Comparison of ENCODE assay signal across 23 mouse cellular contexts in genomic region chr16:73015976-73016375, GRCm38 (mm10).
DNase-seq lines count a peak whose midpoint lies in the region; ATAC-seq lines count a peak whose summit lies in the region.
"Had no signal": no experiment of that assay in that cellular context is flagged by ENCODE, and none has a peak within 500 bp of the region (broad histone marks: within the 10 kb centered on the region; RNA-seq: fewer than 3 reads in every experiment).

No protein-coding gene starts in this region.

- no peak for ATAC-seq in heart, embryonic 11.5 days (replicated peaks; ENCODE audit: insufficient number of reproducible peaks, low FRiP score, low TSS enrichment)
- no peak for ATAC-seq in lung, embryonic 15.5 days (ENCODE audit: borderline replicate concordance, extremely low read depth, low FRiP score, low TSS enrichment)
- no peak for ATAC-seq in midbrain, embryonic 11.5 days (ENCODE audit: low FRiP score)
- ATAC-seq: inflammation-experienced regulatory T-cells, adult 6 months; liver, embryonic 12.5 days had no signal

- H3K27ac ChIP-seq in heart, embryonic 11.5 days (ENCODE audit: low read depth, low read length) = no peak overlapping the region
- H3K27ac ChIP-seq in lung, embryonic 15.5 days = peak overlapping the region; percentile 52; the same call in 1 of the 2 replicates
- H3K27ac ChIP-seq in limb, embryonic 10.5 days = 0 out of 2 replicates have a peak overlapping the region, but pooled peaks have one; percentile 36
- H3K27ac ChIP-seq in midbrain, embryonic 11.5 days (ENCODE audit: low read depth, low read length) = no peak overlapping the region
- H3K27ac ChIP-seq: hindbrain, embryonic 12.5 days; left cerebral cortex, adult 2 months; liver, embryonic 12.5 days; midbrain, embryonic 10.5 days had no signal

- H3K27me3 ChIP-seq in heart, embryonic 11.5 days (ENCODE audit: control insufficient read depth, insufficient read depth, low read length) = no peaks in the 10 kb centered on the region
- no peaks in the 10 kb centered on the region for H3K27me3 ChIP-seq in lung, embryonic 15.5 days
- H3K27me3 ChIP-seq in limb, embryonic 10.5 days (ENCODE audit: low read depth, poor library complexity, severe bottlenecking) = no peaks in the 10 kb centered on the region
- H3K27me3 ChIP-seq in midbrain, embryonic 11.5 days (ENCODE audit: control insufficient read depth, insufficient read depth, low read length) = no peaks in the 10 kb centered on the region
- H3K27me3 ChIP-seq: hindbrain, embryonic 12.5 days; liver, embryonic 12.5 days had no signal

- H3K9ac ChIP-seq in heart, embryonic 11.5 days (ENCODE audit: low read depth, low read length) = no peak overlapping the region
- no peak overlapping the region for H3K9ac ChIP-seq in lung, embryonic 15.5 days
- H3K9ac ChIP-seq in midbrain, embryonic 11.5 days (ENCODE audit: low read length) = no peak overlapping the region
- H3K9ac ChIP-seq: hindbrain, embryonic 12.5 days; liver, embryonic 12.5 days had no signal

- WGBS in heart, embryonic 11.5 days (ENCODE audit: insufficient replicate concordance) = 43% methylated on average over 4 of the region's 4 CpGs
- 57% methylated on average over 4 of the region's 4 CpGs for WGBS in lung, embryonic 15.5 days
- WGBS in limb, embryonic 10.5 days = 71% methylated on average over 4 of the region's 4 CpGs
- 89% methylated on average over 4 of the region's 4 CpGs for WGBS in midbrain, embryonic 11.5 days

- no peaks in the 10 kb centered on the region for H3K9me3 ChIP-seq in heart, embryonic 11.5 days (replicated peaks; ENCODE audit: control insufficient read depth, low read length)
- H3K9me3 ChIP-seq in lung, embryonic 15.5 days = no peaks in the 10 kb centered on the region
- no peaks in the 10 kb centered on the region for H3K9me3 ChIP-seq in limb, embryonic 10.5 days (replicated peaks)
- no peaks in the 10 kb centered on the region for H3K9me3 ChIP-seq in midbrain, embryonic 11.5 days (ENCODE audit: control insufficient read depth, low read length)
- H3K9me3 ChIP-seq: hindbrain, embryonic 12.5 days; liver, embryonic 12.5 days; midbrain, embryonic 10.5 days had no signal

- H3K4me3 ChIP-seq in heart, embryonic 11.5 days (ENCODE audit: low read depth, low read length) = no peak overlapping the region
- no peak overlapping the region for H3K4me3 ChIP-seq in lung, embryonic 15.5 days
- H3K4me3 ChIP-seq in limb, embryonic 10.5 days = no peak overlapping the region
- H3K4me3 ChIP-seq in midbrain, embryonic 11.5 days (ENCODE audit: low read depth, low read length) = no peak overlapping the region
- H3K4me3 ChIP-seq: hindbrain, embryonic 12.5 days; left cerebral cortex, adult 2 months; liver, embryonic 12.5 days; midbrain, embryonic 10.5 days had no signal

- peaks cover 2% of the 10 kb centered on the region; the same call in 1 of the 2 replicates for H3K4me1 ChIP-seq in heart, embryonic 11.5 days (ENCODE audit: control insufficient read depth, insufficient read depth, low read length)
- no peaks in the 10 kb centered on the region for H3K4me1 ChIP-seq in lung, embryonic 15.5 days
- H3K4me1 ChIP-seq in limb, embryonic 10.5 days = peaks cover 49% of the 10 kb centered on the region
- no peaks in the 10 kb centered on the region for H3K4me1 ChIP-seq in midbrain, embryonic 11.5 days (ENCODE audit: control insufficient read depth, insufficient read depth, low read length)
- H3K4me1 ChIP-seq: hindbrain, embryonic 12.5 days; liver, embryonic 12.5 days; midbrain, embryonic 10.5 days had no signal

- no peak overlapping the region for H3K4me2 ChIP-seq in heart, embryonic 11.5 days
- no peak overlapping the region for H3K4me2 ChIP-seq in lung, embryonic 15.5 days
- H3K4me2 ChIP-seq in midbrain, embryonic 11.5 days = no peak overlapping the region
- H3K4me2 ChIP-seq: hindbrain, embryonic 12.5 days; liver, embryonic 12.5 days had no signal

- H3K36me3 ChIP-seq in heart, embryonic 11.5 days (ENCODE audit: control insufficient read depth, insufficient read depth, low read length) = peaks cover 2% of the 10 kb centered on the region; the same call in 1 of the 2 replicates
- 0 out of 2 replicates have a peak, but pooled peaks cover 2% of the 10 kb centered on the region for H3K36me3 ChIP-seq in lung, embryonic 15.5 days
- H3K36me3 ChIP-seq in limb, embryonic 10.5 days = peaks cover 17% of the 10 kb centered on the region
- no peaks in the 10 kb centered on the region for H3K36me3 ChIP-seq in midbrain, embryonic 11.5 days (ENCODE audit: control insufficient read depth, insufficient read depth, low read length)

- DNase-seq in heart, adult 11 months = peak; percentile 33
- DNase-seq in lung, postnatal 10 days = no peak
- no peak for DNase-seq in limb, embryonic 10.5 days (ENCODE audit: low spot score)
- peak; percentile 31 for DNase-seq in telencephalon, adult 2 months (ENCODE audit: low read depth, low spot score)
- DNase-seq in midbrain, embryonic 11.5 days (ENCODE audit: low spot score, missing footprints) = no peak
- DNase-seq: adrenal gland, adult 2 months; cerebellum, adult 18-20 months; cerebellum, postnatal 36 days; embryo, embryonic 11 days; gastrocnemius, postnatal 14 days; heart, postnatal 14 days; kidney, adult 18-20 months; kidney, postnatal 4 days; lung, adult 18-20 months; right cerebral cortex, adult 18-20 months; thymus, adult 2 months had no signal

Comparison
In these comparisons a context has a peak if more than half of its experiments do, and no peak if none do; other contexts are left out.
1. DNase-seq: peak in heart, adult 11 months (single experiment) and telencephalon, adult 2 months (single experiment); none in lung, postnatal 10 days (single experiment), limb, embryonic 10.5 days (single experiment) and midbrain, embryonic 11.5 days (single experiment).
2. H3K27ac ChIP-seq: peak in lung, embryonic 15.5 days (single experiment) and limb, embryonic 10.5 days (single experiment); none in heart, embryonic 11.5 days (single experiment) and midbrain, embryonic 11.5 days (single experiment).